In the genomic region with DNA sequence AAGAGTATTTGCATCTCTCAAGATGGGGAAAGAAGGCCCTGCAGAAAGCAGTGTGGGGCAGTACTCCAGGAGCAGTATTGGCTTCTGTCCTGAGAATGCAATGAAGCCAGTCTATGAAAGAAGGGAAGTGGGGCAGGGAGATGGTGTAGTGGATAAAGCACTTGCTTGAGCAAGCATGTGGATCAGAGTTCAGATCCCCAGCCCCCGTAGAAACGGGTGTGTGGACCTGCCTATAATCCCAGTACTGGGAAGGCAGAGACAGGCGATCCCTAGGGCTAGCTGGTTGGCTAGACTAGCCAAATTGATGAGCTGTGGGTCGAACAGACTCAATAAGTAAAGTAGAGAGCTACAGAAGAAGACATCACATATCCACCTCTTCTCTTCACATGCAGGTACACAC, we compare ENCODE assay signal across 17 mouse cellular contexts.
"Had no signal": no experiment of that assay in that cellular context is flagged by ENCODE, and none has a peak within 500 bp of the region (broad histone marks: within the 10 kb centered on the region; RNA-seq: fewer than 3 reads in every experiment).

No protein-coding gene starts in this region.

- H3K4me3 ChIP-seq: midbrain, embryonic 12.5 days; midbrain, embryonic 15.5 days; myocyte; neural tube, embryonic 13.5 days; neural tube, embryonic 15.5 days had no signal

- H3K36me3 ChIP-seq: midbrain, embryonic 12.5 days; midbrain, embryonic 15.5 days; neural tube, embryonic 13.5 days; neural tube, embryonic 15.5 days had no signal

- H3K9me3 ChIP-seq: midbrain, embryonic 12.5 days; midbrain, embryonic 15.5 days; neural tube, embryonic 13.5 days; neural tube, embryonic 15.5 days had no signal

- H3K27ac ChIP-seq: midbrain, embryonic 15.5 days had no signal

- H3K9ac ChIP-seq: lung, embryonic 14.5 days; midbrain, embryonic 12.5 days; midbrain, embryonic 15.5 days; neural tube, embryonic 13.5 days; neural tube, embryonic 15.5 days had no signal

- H3K27me3 ChIP-seq: midbrain, embryonic 15.5 days; neural tube, embryonic 13.5 days; neural tube, embryonic 15.5 days had no signal

- DNase-seq: lung, adult 18-20 months; lung, embryonic 14.5 days; lung, postnatal 10 days; lung, postnatal 4 days; retina, postnatal 1 day; right cerebral cortex, adult 18-20 months; right cerebral cortex, postnatal 25 days; right cerebral cortex, postnatal 4 days; spleen, adult 18-20 months; thymus, adult 18-20 months; thymus, postnatal 14 days; thymus, postnatal 36 days had no signal

- H3K4me2 ChIP-seq: lung, embryonic 14.5 days; midbrain, embryonic 12.5 days; midbrain, embryonic 15.5 days; neural tube, embryonic 13.5 days; neural tube, embryonic 15.5 days had no signal
